Mouse (Mus musculus) erythroblast, embryonic 14.5 days (primary cell): Measurements from ENCODE around the gene Ctso. TPM values are rescaled to one million over a fixed set of nuclear protein-coding genes. Genes with fewer than 3 reads are reported as not detected.

Experiments used
- H3K27me3 ChIP-seq: 2 replicates; pipeline ENCODE4 v1.6.1; 2012; ENCODE audit warnings: inconsistent platforms; ENCODE audit not compliant: control insufficient read depth
- H3K36me3 ChIP-seq: 2 replicates; pipeline ENCODE4 v1.6.1; 2012; ENCODE audit warnings: mild to moderate bottlenecking, inconsistent platforms; ENCODE audit not compliant: control insufficient read depth
- H3K4me1 ChIP-seq: 2 replicates; pipeline ENCODE4 v1.6.1; 2012; ENCODE audit warnings: inconsistent platforms; ENCODE audit not compliant: control insufficient read depth
- H3K4me3 ChIP-seq: replicated peaks from 2 replicates; pipeline ENCODE3; 2012; ENCODE audit warnings: moderate library complexity, mild to moderate bottlenecking, inconsistent platforms
- H3K9me3 ChIP-seq: 2 replicates; pipeline ENCODE4 v1.6.1; 2012; ENCODE audit warnings: low read length, inconsistent platforms, mixed read lengths; ENCODE audit not compliant: control insufficient read depth
- GATA1 ChIP-seq: IDR thresholded peaks from 2 replicates; pipeline ENCODE4 v1.6.1; 2012; ENCODE audit warnings: low read length, inconsistent platforms, mixed read lengths
- TAL1 ChIP-seq: IDR thresholded peaks from 3 replicates; pipeline ENCODE4 v1.6.1; 2012; ENCODE audit warnings: low read length, inconsistent platforms, mixed read lengths
- polyA plus RNA-seq: library from polyadenylated mRNA; stranded (reverse); fragments of >175 nt; gene quantifications from 2 replicates; pipeline ENCODE4 v1.2.3, GENCODE M21; 2012

Ctso gene
- polyA plus RNA-seq, 1 experiment = 0.14 TPM

DNA sequence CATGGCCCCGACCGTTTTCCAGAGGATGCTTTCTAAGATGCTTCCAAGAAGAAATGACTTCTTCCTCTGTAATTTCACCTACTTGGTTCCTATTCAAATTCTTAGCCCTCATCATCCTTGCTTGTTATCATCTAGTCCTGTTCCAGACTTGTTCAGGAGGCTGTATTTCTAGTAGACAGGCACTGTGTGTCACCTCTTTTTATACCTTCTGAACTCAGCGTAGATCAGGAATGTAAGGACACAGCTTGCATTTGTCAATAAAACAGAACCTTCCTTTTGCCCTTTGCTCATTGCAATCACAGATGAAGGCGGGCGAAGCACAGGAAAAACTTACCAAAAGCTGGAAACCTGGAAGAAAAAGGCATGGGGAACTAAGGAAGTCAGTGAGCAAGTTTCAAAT, 49.6 kb downstream of the Ctso start, which contains the start of gene Asic5:
TSS of gene Asic5 (plus strand) at position 301 of the 400 bp plus-strand sequence.
- H3K27me3 ChIP-seq = no peaks in the 10 kb centered on the region
- no peak within 1 kb of the TSS for H3K4me3 ChIP-seq
- H3K9me3 ChIP-seq = no peaks in the 10 kb centered on the region
- no peaks in the 10 kb centered on the region for H3K36me3 ChIP-seq
- no peaks in the 10 kb centered on the region for H3K4me1 ChIP-seq
- TF ChIP-seq GATA1 (no peak), TAL1 (no peak)

DNA sequence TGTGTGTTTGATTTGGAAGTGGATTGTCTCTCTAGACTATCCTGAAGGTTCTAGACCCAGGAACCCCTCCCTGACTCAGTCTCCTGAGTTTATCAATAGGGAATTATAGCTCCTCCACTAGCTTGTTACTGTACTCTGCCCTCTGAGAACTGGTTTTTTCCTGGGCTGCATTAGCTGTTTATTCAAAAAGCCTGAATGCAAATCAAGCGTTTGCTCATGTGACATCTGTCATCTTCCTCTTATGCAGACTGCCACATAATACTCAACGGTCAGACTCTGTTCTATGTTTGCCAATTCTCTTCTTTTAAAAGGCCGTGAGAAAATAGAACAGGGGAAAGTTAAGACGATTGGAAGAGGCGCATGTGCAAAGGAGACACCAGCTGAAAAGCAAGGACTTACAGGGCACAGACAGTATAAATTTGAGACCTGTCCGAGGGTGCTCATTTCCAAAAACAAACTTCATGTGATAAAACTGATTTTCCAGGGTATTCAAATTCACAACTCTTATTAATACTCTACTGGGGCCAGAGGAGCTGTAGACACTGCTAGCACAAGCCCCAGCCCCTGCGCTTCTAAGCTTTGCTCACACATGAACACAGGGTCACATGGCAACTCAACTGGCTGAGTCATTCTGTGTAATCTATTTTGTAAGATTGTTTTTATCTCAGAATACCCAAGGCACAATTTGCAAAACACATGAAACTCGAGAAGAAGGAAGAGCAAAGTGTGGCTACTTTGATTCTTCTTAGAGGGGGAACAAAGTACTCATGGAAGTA, 50.9 kb downstream of the Ctso start:
- H3K4me3 ChIP-seq = no peak overlapping the region
- TF ChIP-seq GATA1 (no peak), TAL1 (no peak)
- H3K9me3 ChIP-seq = no peaks in the 10 kb centered on the region
- no peaks in the 10 kb centered on the region for H3K36me3 ChIP-seq
- no peaks in the 10 kb centered on the region for H3K27me3 ChIP-seq
- H3K4me1 ChIP-seq = no peaks in the 10 kb centered on the region

DNA sequence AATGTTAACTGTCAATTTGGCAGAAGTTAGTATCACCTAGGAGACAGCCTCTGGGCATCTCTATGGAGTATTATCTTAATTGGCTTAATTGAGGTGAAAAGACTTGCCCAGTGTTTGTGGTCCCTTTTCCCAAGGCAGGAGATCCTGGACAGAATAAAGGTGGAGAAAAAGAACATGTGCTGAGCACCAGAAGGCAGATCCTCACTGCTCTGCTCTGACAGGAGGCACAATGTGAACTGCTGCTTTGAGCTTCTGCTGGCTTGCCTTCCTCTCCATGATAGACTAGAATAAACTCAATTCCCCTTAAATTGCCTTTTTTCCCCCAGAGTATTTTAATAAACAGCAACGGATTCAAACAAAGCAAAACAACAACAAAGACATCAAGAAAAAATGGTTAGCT, 52.7 kb downstream of the Ctso start:
- Histone ChIP-seq H3K9me3 (no peaks in the 10 kb centered on the region), H3K36me3 (no peaks in the 10 kb centered on the region), H3K4me1 (no peaks in the 10 kb centered on the region), H3K4me3 (no peak overlapping the region), H3K27me3 (no peaks in the 10 kb centered on the region)
- TF ChIP-seq GATA1 (no peak), TAL1 (no peak)

DNA sequence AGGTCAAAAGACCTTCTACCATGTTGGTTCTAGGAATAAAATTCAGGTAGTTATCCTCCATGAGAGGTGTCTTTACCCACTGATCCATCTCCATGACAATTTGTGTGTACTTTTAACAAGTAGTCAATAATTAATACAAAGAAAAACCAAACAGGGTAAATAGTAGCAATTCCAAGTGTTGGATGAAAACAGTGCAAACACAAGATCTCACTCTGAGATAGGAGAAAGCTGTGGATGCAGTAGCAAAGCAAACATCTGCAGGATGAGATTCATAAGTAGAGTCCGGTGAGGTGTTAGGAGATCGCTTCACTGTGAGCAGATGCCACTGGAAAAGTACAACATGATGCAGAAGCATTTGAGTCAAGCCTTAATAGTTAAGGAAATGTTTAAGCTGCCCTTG, 53.7 kb downstream of the Ctso start:
- no peak for TF ChIP-seq GATA1
- no peak for TF ChIP-seq TAL1
- Histone ChIP-seq H3K36me3 (no peaks in the 10 kb centered on the region), H3K9me3 (no peaks in the 10 kb centered on the region), H3K4me1 (no peaks in the 10 kb centered on the region), H3K27me3 (no peaks in the 10 kb centered on the region), H3K4me3 (no peak overlapping the region)

DNA sequence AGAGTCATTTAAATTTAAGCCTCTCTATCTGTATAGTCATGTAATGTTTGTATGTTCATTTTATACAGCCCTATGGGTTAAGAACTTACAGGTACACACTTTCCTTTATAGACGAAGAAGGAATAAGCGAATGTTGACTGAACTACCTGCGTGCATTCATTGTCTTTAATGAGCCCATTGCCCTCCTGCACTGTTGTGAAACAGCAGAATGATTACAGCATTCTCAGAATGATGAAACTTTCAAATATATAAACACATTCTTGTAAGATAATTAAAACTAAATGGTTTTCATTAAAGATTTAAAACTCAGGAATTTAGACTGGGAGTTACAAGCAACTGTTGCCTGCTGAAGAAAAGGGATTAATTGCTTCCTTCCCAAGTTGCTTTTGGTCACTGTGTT, 55.2 kb downstream of the Ctso start:
- no peaks in the 10 kb centered on the region for H3K36me3 ChIP-seq
- no peak overlapping the region for H3K4me3 ChIP-seq
- H3K27me3 ChIP-seq = no peaks in the 10 kb centered on the region
- no peaks in the 10 kb centered on the region for H3K9me3 ChIP-seq
- no peaks in the 10 kb centered on the region for H3K4me1 ChIP-seq
- TF ChIP-seq TAL1 (no peak), GATA1 (no peak)

DNA sequence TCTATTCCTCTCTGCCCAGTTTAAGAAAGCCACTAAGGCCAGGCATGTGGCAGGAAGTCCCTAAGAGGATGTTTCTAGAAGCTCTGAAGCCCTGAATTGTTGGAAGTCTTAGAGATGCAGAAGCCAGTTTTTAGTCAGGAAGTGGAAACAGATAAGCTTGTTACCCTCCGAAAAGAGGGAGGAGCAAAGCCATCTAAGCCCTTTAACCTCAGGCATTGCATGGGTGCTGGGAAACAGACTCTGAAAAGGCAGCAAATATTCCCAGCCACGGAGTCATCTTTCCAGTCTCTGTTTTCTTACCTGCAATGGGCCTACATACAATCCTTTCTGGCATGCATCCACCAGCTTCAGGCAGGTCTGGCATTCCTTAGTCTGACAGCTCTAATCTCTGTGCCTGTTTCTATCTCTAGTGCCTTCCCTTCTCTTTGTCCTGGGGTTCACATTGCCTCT, 57.3 kb downstream of the Ctso start:
- TF ChIP-seq TAL1 = no peak
- no peak for TF ChIP-seq GATA1
- no peak overlapping the region for H3K4me3 ChIP-seq
- no peaks in the 10 kb centered on the region for H3K27me3 ChIP-seq
- no peaks in the 10 kb centered on the region for H3K36me3 ChIP-seq
- no peaks in the 10 kb centered on the region for H3K4me1 ChIP-seq
- H3K9me3 ChIP-seq = no peaks in the 10 kb centered on the region

DNA sequence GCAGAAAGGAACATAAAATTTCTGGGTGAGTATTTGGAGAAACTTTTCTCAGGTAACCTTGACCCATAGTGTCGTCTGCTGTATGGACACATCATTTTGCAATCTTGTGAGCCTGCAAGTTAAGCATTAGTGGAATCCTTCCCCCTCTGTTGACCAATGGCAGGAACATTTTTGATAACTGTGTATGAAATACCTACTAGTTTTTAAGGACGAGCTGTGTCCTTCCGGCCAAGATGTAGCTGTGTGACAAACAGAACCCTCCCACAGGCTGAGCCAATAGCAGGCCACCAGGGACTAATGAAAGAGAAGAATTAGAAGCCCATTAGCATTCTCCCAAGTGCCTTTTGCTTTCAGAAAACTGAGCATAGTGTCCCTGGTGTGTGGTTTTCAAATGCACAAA, 58.1 kb downstream of the Ctso start:
- H3K36me3 ChIP-seq = no peaks in the 10 kb centered on the region
- no peaks in the 10 kb centered on the region for H3K9me3 ChIP-seq
- TF ChIP-seq TAL1 (no peak), GATA1 (no peak)
- no peaks in the 10 kb centered on the region for H3K27me3 ChIP-seq
- H3K4me1 ChIP-seq = no peaks in the 10 kb centered on the region
- no peak overlapping the region for H3K4me3 ChIP-seq

DNA sequence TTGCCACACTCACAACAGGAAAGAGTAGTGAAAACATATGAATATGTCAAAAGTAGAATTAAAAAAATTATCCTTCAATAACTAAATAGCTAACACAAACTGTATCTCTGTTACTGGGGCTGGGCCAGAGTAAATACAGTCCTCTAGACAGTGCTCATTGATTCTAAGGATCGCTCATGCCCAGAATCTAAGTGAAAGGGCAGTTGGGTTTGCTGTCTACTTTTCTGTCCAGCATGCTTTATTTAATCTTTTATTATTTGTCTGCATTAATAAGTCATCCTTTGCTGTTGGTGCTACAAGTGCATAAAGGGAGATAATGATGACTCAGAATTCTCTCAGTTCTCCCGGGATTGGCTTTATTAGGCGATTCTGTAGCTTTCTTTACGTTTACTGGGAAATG, 63.0 kb downstream of the Ctso start:
- Histone ChIP-seq H3K4me1 (no peaks in the 10 kb centered on the region), H3K36me3 (no peaks in the 10 kb centered on the region), H3K27me3 (no peaks in the 10 kb centered on the region), H3K9me3 (no peaks in the 10 kb centered on the region), H3K4me3 (no peak overlapping the region)
- TF ChIP-seq TAL1 = no peak
- TF ChIP-seq GATA1 = no peak

DNA sequence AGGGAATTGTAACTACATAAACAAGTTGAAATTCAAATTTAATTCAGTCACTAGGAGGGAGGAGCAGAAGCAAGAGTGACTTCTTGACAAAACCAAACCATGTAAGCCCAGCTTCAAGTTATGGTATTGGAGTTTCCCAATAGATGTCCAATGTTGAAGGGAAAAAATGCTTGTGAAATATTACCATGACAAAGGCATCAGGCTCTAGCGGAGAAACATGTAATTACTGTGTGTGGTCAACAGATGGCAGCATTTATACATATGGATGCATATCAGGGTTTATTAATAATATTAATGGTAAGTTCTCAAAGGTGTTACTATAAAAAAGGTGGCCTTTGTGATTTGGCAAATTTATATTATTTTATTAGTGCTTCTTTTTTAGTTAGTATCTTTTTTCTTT, 63.6 kb downstream of the Ctso start:
- H3K9me3 ChIP-seq = no peaks in the 10 kb centered on the region
- no peaks in the 10 kb centered on the region for H3K36me3 ChIP-seq
- no peak overlapping the region for H3K4me3 ChIP-seq
- TF ChIP-seq TAL1 = no peak
- TF ChIP-seq GATA1 = no peak
- H3K4me1 ChIP-seq = no peaks in the 10 kb centered on the region
- no peaks in the 10 kb centered on the region for H3K27me3 ChIP-seq

Other genes with a start within 250 kb of the Ctso start
- not detected in 2 replicates for gene Tdo2, start 43.6 kb downstream of the Ctso start, polyA plus RNA-seq
- gene Asic5, start 49.7 kb downstream of the Ctso start, polyA plus RNA-seq = not detected in 2 replicates
- gene Gucy1b1, start 142.1 kb downstream of the Ctso start, polyA plus RNA-seq = not detected in 2 replicates
- 0.01 TPM in 1 of 2 replicates, not detected in the other for gene Gucy1a1, start 213.2 kb downstream of the Ctso start, polyA plus RNA-seq